Mouse (Mus musculus): Measurements from ENCODE around the gene Runx1. TPM values are rescaled to one million over a fixed set of nuclear protein-coding genes. Genes with fewer than 3 reads are reported as not detected.

Runx1 gene
- total RNA-seq, 1 experiment: 7.4 TPM

- H3K9ac ChIP-seq (ENCODE audit: insufficient read depth, low read depth, low read length, poor library complexity, severe bottlenecking): no peak overlapping the region
- in situ Hi-C loops (cut with MboI; ENCODE audit: low sequenced_read_pairs in 2 of 2, unreplicated experiment in 2 of 2): no loop called here
- no peaks in the 10 kb centered on the region for H3K36me3 ChIP-seq (ENCODE audit: control insufficient read depth, insufficient read depth, low read length, poor library complexity, severe bottlenecking)
- H3K27ac ChIP-seq (ENCODE audit: insufficient read depth, low read depth, low read length, poor library complexity, severe bottlenecking): no peak overlapping the region
- H3K4me1 ChIP-seq (ENCODE audit: control insufficient read depth in 2 of 2, insufficient read depth in 2 of 2, low read length in 2 of 2, poor library complexity in 1 of 2): no peaks in the 10 kb centered on the region
- no peak for DNase-seq (ENCODE audit: low read depth, low spot score)
- TF ChIP-seq MAFK (IDR thresholded peaks at IDR 0.05; ENCODE audit: insufficient read depth, low read depth, low read length): no peak
- no peak for TF ChIP-seq HCFC1 (IDR thresholded peaks at IDR 0.05; ENCODE audit: borderline replicate concordance, insufficient read depth, low read length)
- TF ChIP-seq CHD2 (IDR thresholded peaks at IDR 0.05; ENCODE audit: low read depth, low read length): no peak
- TF ChIP-seq ZC3H11A (IDR thresholded peaks at IDR 0.05; ENCODE audit: borderline replicate concordance, low read depth, low read length): no peak
- TF ChIP-seq ZNF384 (IDR thresholded peaks at IDR 0.05; ENCODE audit: low read depth, low read length): no peak
- no peak overlapping the region for H3K4me3 ChIP-seq (ENCODE audit: insufficient read depth in 1 of 2, low read depth in 1 of 2, low read length in 2 of 2, poor library complexity in 1 of 2, severe bottlenecking in 1 of 2)
- H3K9me3 ChIP-seq (ENCODE audit: control insufficient read depth, insufficient read depth, low read depth, low read length): no peaks in the 10 kb centered on the region
Observed at GRCm38 (mm10) chr16:92676630-92677029, 149.3 kb downstream of the Runx1 start.

GRCm38 (mm10) chr16:92675677-92676076 is 150.3 kb downstream of the Runx1 start:
- in situ Hi-C loops (cut with MboI; ENCODE audit: low sequenced_read_pairs in 2 of 2, unreplicated experiment in 2 of 2): no loop called here
- no peak for TF ChIP-seq CHD2 (IDR thresholded peaks at IDR 0.05; ENCODE audit: low read depth, low read length)

GRCm38 (mm10) chr16:92674916-92675450 is 151.0 kb downstream of the Runx1 start:
- no peak for TF ChIP-seq MAFK (IDR thresholded peaks at IDR 0.05; ENCODE audit: insufficient read depth, low read depth, low read length)
- TF ChIP-seq ZC3H11A (IDR thresholded peaks at IDR 0.05; ENCODE audit: borderline replicate concordance, low read depth, low read length): no peak
- H3K4me3 ChIP-seq (ENCODE audit: insufficient read depth in 1 of 2, low read depth in 1 of 2, low read length in 2 of 2, poor library complexity in 1 of 2, severe bottlenecking in 1 of 2): no peak overlapping the region

More at GRCm38 (mm10) chr16:92675677-92676076, 150.3 kb downstream of the Runx1 start:
- H3K9me3 ChIP-seq (ENCODE audit: control insufficient read depth, insufficient read depth, low read depth, low read length): no peaks in the 10 kb centered on the region
- no peaks in the 10 kb centered on the region for H3K36me3 ChIP-seq (ENCODE audit: control insufficient read depth, insufficient read depth, low read length, poor library complexity, severe bottlenecking)
- no peak overlapping the region for H3K4me3 ChIP-seq (ENCODE audit: insufficient read depth in 1 of 2, low read depth in 1 of 2, low read length in 2 of 2, poor library complexity in 1 of 2, severe bottlenecking in 1 of 2)
- DNase-seq (ENCODE audit: low read depth, low spot score): no peak
- no peaks in the 10 kb centered on the region for H3K4me1 ChIP-seq (ENCODE audit: control insufficient read depth in 2 of 2, insufficient read depth in 2 of 2, low read length in 2 of 2, poor library complexity in 1 of 2)
- no peak overlapping the region for H3K9ac ChIP-seq (ENCODE audit: insufficient read depth, low read depth, low read length, poor library complexity, severe bottlenecking)
- H3K27ac ChIP-seq (ENCODE audit: insufficient read depth, low read depth, low read length, poor library complexity, severe bottlenecking): no peak overlapping the region

DNA sequence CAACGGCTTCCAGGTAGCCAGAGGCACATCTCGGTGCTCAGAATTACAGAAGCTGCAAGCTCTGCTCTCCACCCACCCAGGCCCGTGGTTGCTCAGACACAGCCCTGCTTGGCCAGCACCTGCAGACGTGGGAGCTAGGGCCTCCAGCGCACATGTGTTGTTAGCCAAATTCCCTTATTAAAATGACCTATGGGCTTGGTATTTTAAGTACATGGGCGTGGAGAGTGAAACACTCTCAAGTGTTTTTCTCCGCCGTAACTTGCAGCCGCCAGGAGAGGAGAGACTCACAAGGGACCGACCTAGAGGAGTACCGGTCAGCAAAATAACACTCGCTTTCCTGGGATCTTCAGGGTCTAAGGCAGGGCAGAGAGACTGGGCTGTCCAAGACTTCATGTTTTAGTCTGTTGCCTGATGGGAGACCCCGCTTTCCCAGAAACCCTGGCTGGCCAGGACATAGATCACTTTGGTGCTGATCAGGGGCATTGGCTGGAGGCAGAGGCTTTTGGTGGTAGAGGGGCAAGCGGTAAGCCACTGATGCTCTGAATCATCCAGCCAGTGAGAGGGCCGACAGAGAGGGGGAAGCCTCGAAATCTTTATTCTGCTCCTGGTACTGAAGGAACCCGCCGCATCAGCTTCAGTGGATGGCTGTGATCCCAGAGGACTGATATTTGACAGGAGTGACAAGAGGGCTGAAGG is 151.7 kb downstream of the Runx1 start:
- Histone ChIP-seq H3K36me3 (ENCODE audit: control insufficient read depth, insufficient read depth, low read length, poor library complexity, severe bottlenecking) (no peaks in the 10 kb centered on the region), H3K9me3 (ENCODE audit: control insufficient read depth, insufficient read depth, low read depth, low read length) (no peaks in the 10 kb centered on the region), H3K4me1 (ENCODE audit: control insufficient read depth in 2 of 2, insufficient read depth in 2 of 2, low read length in 2 of 2, poor library complexity in 1 of 2) (no peaks in the 10 kb centered on the region), H3K4me3 (ENCODE audit: insufficient read depth in 1 of 2, low read depth in 1 of 2, low read length in 2 of 2, poor library complexity in 1 of 2, severe bottlenecking in 1 of 2) (no peak overlapping the region), H3K27ac (ENCODE audit: insufficient read depth, low read depth, low read length, poor library complexity, severe bottlenecking) (no peak overlapping the region), H3K9ac (ENCODE audit: insufficient read depth, low read depth, low read length, poor library complexity, severe bottlenecking) (no peak overlapping the region)
- TF ChIP-seq ZC3H11A (IDR thresholded peaks at IDR 0.05; ENCODE audit: borderline replicate concordance, low read depth, low read length): no peak
- TF ChIP-seq CHD2 (IDR thresholded peaks at IDR 0.05; ENCODE audit: low read depth, low read length): no peak
- no peak for TF ChIP-seq MAFK (IDR thresholded peaks at IDR 0.05; ENCODE audit: insufficient read depth, low read depth, low read length)
- no peak for TF ChIP-seq HCFC1 (IDR thresholded peaks at IDR 0.05; ENCODE audit: borderline replicate concordance, insufficient read depth, low read length)
- TF ChIP-seq ZNF384 (IDR thresholded peaks at IDR 0.05; ENCODE audit: low read depth, low read length): no peak
- in situ Hi-C loops (cut with MboI; ENCODE audit: low sequenced_read_pairs in 2 of 2, unreplicated experiment in 2 of 2): no loop called here
- no peak for DNase-seq (ENCODE audit: low read depth, low spot score)

More at GRCm38 (mm10) chr16:92674916-92675450, 151.0 kb downstream of the Runx1 start:
- H3K27ac ChIP-seq (ENCODE audit: insufficient read depth, low read depth, low read length, poor library complexity, severe bottlenecking): no peak overlapping the region
- DNase-seq (ENCODE audit: low read depth, low spot score): no peak
- no peaks in the 10 kb centered on the region for H3K36me3 ChIP-seq (ENCODE audit: control insufficient read depth, insufficient read depth, low read length, poor library complexity, severe bottlenecking)
- no peaks in the 10 kb centered on the region for H3K4me1 ChIP-seq (ENCODE audit: control insufficient read depth in 2 of 2, insufficient read depth in 2 of 2, low read length in 2 of 2, poor library complexity in 1 of 2)
- in situ Hi-C loops (cut with MboI; ENCODE audit: low sequenced_read_pairs in 2 of 2, unreplicated experiment in 2 of 2): no loop called here
- no peak overlapping the region for H3K9ac ChIP-seq (ENCODE audit: insufficient read depth, low read depth, low read length, poor library complexity, severe bottlenecking)
- no peaks in the 10 kb centered on the region for H3K9me3 ChIP-seq (ENCODE audit: control insufficient read depth, insufficient read depth, low read depth, low read length)

DNA sequence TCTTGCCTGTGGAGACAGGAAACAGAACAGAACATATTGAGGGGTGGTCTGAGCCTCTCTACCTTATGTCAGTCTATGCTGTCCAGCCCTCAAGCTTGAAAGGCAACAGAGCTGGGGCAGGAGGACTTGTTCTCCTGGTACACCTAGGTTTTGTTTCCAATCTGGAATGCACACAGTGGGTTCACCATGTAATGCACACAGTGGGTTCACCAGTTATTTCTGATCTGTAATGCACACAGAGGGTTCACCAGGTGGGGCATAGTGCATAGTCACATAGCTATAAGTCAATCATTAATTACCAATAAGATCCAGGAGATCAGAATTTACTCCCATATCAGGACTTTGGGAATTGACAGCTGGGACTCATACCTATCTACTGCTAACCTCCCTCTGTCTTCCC is 157.1 kb downstream of the Runx1 start:
- Histone ChIP-seq H3K36me3 (ENCODE audit: control insufficient read depth, insufficient read depth, low read length, poor library complexity, severe bottlenecking) (no peaks in the 10 kb centered on the region), H3K9ac (ENCODE audit: insufficient read depth, low read depth, low read length, poor library complexity, severe bottlenecking) (no peak overlapping the region), H3K4me3 (ENCODE audit: insufficient read depth in 1 of 2, low read depth in 1 of 2, low read length in 2 of 2, poor library complexity in 1 of 2, severe bottlenecking in 1 of 2) (no peak overlapping the region), H3K4me1 (ENCODE audit: control insufficient read depth in 2 of 2, insufficient read depth in 2 of 2, low read length in 2 of 2, poor library complexity in 1 of 2) (no peaks in the 10 kb centered on the region), H3K9me3 (ENCODE audit: control insufficient read depth, insufficient read depth, low read depth, low read length) (no peaks in the 10 kb centered on the region), H3K27ac (ENCODE audit: insufficient read depth, low read depth, low read length, poor library complexity, severe bottlenecking) (no peak overlapping the region)
- in situ Hi-C loops (cut with MboI; ENCODE audit: low sequenced_read_pairs in 2 of 2, unreplicated experiment in 2 of 2): no loop called here
- no peak for DNase-seq (ENCODE audit: low read depth, low spot score)
- TF ChIP-seq ZC3H11A (IDR thresholded peaks at IDR 0.05; ENCODE audit: borderline replicate concordance, low read depth, low read length) (no peak), HCFC1 (IDR thresholded peaks at IDR 0.05; ENCODE audit: borderline replicate concordance, insufficient read depth, low read length) (no peak), MAFK (IDR thresholded peaks at IDR 0.05; ENCODE audit: insufficient read depth, low read depth, low read length) (no peak), CHD2 (IDR thresholded peaks at IDR 0.05; ENCODE audit: low read depth, low read length) (no peak)

Measured in ES-E14 (cell line).